Mouse (Mus musculus): ENCODE measurements around the gene Rnf126. TPM values are rescaled to one million over a fixed set of nuclear protein-coding genes. Genes with fewer than 3 reads are reported as not detected.

Gene Rnf126
- 49.6 and 61.5 TPM in 2 replicates for polyA plus RNA-seq (2011; ENCODE audit: insufficient read depth, insufficient read length, low read depth, missing spikeins)

DNA sequence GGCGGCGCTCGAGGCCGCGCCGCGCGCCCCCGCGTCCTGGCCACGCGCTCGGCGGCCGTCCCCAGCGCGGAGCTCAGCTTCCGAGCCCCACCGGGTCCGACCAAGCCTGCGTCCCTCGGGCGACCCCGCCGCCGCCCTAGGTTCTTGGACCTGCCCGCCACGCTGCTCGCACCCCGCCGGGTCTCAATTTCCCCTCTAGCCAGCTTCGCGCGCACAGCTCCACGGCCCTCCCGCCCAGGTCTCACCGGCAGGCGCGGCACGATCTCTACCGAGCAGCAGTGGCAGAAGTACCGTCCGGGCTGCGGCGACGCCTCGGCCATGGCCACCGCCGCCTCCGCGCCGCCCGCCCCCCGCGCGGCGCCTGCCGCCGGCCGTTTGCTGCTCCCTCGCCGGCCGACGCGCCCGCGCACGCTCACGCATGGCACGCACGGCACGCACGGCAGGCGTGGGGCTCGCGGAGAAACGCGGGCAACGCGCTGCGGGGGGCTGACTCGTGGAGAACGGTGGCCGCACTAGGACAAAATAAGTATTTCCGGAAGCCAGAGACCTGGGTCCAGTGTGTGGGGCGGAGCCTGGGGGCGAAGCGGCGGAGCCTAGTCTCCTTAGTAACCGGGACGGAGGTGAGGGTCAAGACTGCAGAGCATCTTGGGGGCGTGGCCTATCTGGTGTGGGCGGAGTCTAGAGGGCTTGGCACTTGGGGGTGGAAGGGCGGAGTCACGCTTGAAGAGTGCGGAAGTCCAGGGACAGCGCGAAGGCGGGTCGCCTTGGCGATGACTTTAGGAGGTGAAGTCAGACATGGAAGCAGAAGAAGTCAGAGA lies at the start of gene Rnf126:
Rnf126 (minus strand) TSS at position 445 of the 818 bp plus-strand sequence.
- peak within 1 kb of the TSS; percentile 89 for H3K9ac ChIP-seq (ENCODE audit: low read depth, poor library complexity, severe bottlenecking)
- peak within 1 kb of the TSS; percentile 85 for H3K4me3 ChIP-seq (ENCODE audit: low read depth, low read length)
- H3K4me1 ChIP-seq (ENCODE audit: control insufficient read depth, insufficient read depth, low read length) = peaks cover 3% of the 10 kb centered on the region
- H3K36me3 ChIP-seq (ENCODE audit: control insufficient read depth, insufficient read depth, low read length, poor library complexity, severe bottlenecking) = peaks cover 3% of the 10 kb centered on the region; the same call in 1 of the 2 replicates
- H3K27ac ChIP-seq (ENCODE audit: insufficient read depth, low read length) = peak within 1 kb of the TSS; percentile 28; the same call in 1 of the 2 replicates
- no peaks in the 10 kb centered on the region for H3K9me3 ChIP-seq (replicated peaks; ENCODE audit: control insufficient read depth, insufficient read depth, low read length, poor library complexity, severe bottlenecking)
- TF ChIP-seq CTCF (IDR thresholded peaks at IDR 0.05; ENCODE audit: low read depth, low read length) (no peak), POLR2A (IDR thresholded peaks at IDR 0.05; ENCODE audit: insufficient read depth, low read length) (no peak), EP300 (IDR thresholded peaks at IDR 0.05; ENCODE audit: insufficient read depth, low read depth, low read length) (0 out of 2 replicates have a peak, but pooled peaks have one; percentile 48)
- no peaks in the 10 kb centered on the region for H3K27me3 ChIP-seq (ENCODE audit: control insufficient read depth, insufficient read depth, low read length, poor library complexity, severe bottlenecking)

- no peak overlapping the region for H3K9ac ChIP-seq (ENCODE audit: low read depth, poor library complexity, severe bottlenecking)
- no peak overlapping the region for H3K27ac ChIP-seq (ENCODE audit: insufficient read depth, low read length)
- H3K9me3 ChIP-seq (replicated peaks; ENCODE audit: control insufficient read depth, insufficient read depth, low read length, poor library complexity, severe bottlenecking) = no peaks in the 10 kb centered on the region
- H3K4me1 ChIP-seq (ENCODE audit: control insufficient read depth, insufficient read depth, low read length) = peaks cover 14% of the 10 kb centered on the region
- no peaks in the 10 kb centered on the region for H3K36me3 ChIP-seq (ENCODE audit: control insufficient read depth, insufficient read depth, low read length, poor library complexity, severe bottlenecking)
- no peak overlapping the region for H3K4me3 ChIP-seq (ENCODE audit: low read depth, low read length)
- H3K27me3 ChIP-seq (ENCODE audit: control insufficient read depth, insufficient read depth, low read length, poor library complexity, severe bottlenecking) = no peaks in the 10 kb centered on the region
- TF ChIP-seq POLR2A (IDR thresholded peaks at IDR 0.05; ENCODE audit: insufficient read depth, low read length) (no peak), CTCF (IDR thresholded peaks at IDR 0.05; ENCODE audit: low read depth, low read length) (no peak), EP300 (IDR thresholded peaks at IDR 0.05; ENCODE audit: insufficient read depth, low read depth, low read length) (no peak)
Measured at GRCm38 (mm10) chr10:79815671-79816494, 49.1 kb upstream of the Rnf126 start.

DNA sequence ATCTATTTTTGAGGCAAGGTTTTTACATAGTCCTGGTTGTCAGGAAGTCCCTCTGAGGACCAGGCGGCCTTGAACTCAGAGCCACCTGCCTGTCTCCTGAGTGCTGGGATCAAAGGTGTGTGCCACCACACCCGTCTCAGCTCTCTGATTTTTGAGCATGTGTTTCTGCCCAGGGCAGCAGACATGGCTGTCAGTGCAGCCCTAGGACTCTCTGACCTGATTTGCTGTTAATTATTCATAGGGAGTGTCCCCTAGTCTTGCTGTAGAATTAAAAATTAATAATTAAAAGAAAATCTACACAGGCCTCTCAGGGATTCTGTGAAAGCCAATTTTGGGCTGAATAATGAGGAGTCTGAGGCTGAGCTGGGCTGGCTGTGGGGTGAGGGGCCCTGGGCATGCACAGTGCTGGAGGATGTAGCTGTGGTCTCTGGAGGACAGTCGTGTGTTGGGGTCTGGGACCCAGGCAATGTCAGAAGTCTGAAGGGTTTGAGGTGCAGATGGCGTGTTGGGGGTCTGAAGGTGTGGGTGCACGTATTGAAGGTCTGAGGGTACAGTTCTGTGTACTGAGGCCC lies 47.6 kb upstream of the Rnf126 start:
- Histone ChIP-seq H3K4me3 (ENCODE audit: low read depth, low read length) (no peak overlapping the region), H3K27me3 (ENCODE audit: control insufficient read depth, insufficient read depth, low read length, poor library complexity, severe bottlenecking) (no peaks in the 10 kb centered on the region), H3K9me3 (replicated peaks; ENCODE audit: control insufficient read depth, insufficient read depth, low read length, poor library complexity, severe bottlenecking) (no peaks in the 10 kb centered on the region), H3K4me1 (ENCODE audit: control insufficient read depth, insufficient read depth, low read length) (peaks cover 5% of the 10 kb centered on the region), H3K9ac (ENCODE audit: low read depth, poor library complexity, severe bottlenecking) (no peak overlapping the region), H3K36me3 (ENCODE audit: control insufficient read depth, insufficient read depth, low read length, poor library complexity, severe bottlenecking) (no peaks in the 10 kb centered on the region), H3K27ac (ENCODE audit: insufficient read depth, low read length) (no peak overlapping the region)
- no peak for TF ChIP-seq POLR2A (IDR thresholded peaks at IDR 0.05; ENCODE audit: insufficient read depth, low read length)
- TF ChIP-seq EP300 (IDR thresholded peaks at IDR 0.05; ENCODE audit: insufficient read depth, low read depth, low read length) = no peak
- no peak for TF ChIP-seq CTCF (IDR thresholded peaks at IDR 0.05; ENCODE audit: low read depth, low read length)

DNA sequence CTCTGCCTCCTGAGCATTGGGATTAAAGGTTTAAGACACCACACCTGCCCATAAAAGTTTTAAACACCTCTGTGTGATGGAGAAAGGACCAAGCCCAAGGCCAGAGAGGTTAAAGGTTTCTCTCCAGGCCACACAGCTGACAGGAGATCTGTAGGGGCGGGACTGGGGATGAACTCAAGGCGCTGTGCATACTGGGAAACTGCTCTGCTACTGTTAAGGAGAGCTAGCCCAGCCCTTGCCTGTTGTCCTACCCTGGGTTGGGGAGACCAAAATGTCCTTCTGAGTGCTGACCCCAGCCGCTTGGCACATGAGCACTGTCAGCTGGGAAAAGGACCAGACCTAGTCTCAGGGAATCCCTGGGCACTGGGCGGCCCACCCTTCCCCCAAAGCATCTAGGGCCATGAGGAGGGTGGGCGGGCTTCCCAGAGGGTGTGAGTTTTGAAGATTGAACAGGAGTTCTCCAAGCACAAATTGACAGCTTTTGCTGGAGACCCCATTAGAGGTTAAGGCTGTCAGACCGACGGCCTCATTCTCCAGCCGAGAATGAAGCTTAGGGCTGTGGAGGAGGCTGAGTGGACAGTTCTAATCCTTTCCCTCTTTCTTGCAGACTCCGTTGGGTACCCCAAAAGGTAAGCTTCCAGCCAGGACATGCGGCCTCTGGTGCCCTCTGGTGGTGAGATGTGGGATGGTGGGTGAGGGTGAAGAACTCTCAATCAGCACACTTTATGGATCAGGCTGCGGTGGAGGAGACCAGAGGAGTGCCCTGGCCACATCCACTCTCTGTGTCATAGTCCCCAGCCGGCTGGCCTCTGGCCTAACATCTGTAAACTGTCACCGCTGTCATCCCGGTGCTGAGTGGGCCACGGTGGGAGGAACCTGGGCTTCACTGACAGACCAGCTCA lies 45.2 kb upstream of the Rnf126 start:
- H3K4me1 ChIP-seq (ENCODE audit: control insufficient read depth, insufficient read depth, low read length) = no peaks in the 10 kb centered on the region
- H3K4me3 ChIP-seq (ENCODE audit: low read depth, low read length) = no peak overlapping the region
- TF ChIP-seq POLR2A (IDR thresholded peaks at IDR 0.05; ENCODE audit: insufficient read depth, low read length) = no peak
- peak; percentile 44; the same call in 1 of the 2 replicates for TF ChIP-seq EP300 (IDR thresholded peaks at IDR 0.05; ENCODE audit: insufficient read depth, low read depth, low read length)
- peak; percentile 97 for TF ChIP-seq CTCF (IDR thresholded peaks at IDR 0.05; ENCODE audit: low read depth, low read length)
- H3K9me3 ChIP-seq (replicated peaks; ENCODE audit: control insufficient read depth, insufficient read depth, low read length, poor library complexity, severe bottlenecking) = no peaks in the 10 kb centered on the region
- no peaks in the 10 kb centered on the region for H3K27me3 ChIP-seq (ENCODE audit: control insufficient read depth, insufficient read depth, low read length, poor library complexity, severe bottlenecking)
- no peaks in the 10 kb centered on the region for H3K36me3 ChIP-seq (ENCODE audit: control insufficient read depth, insufficient read depth, low read length, poor library complexity, severe bottlenecking)
- no peak overlapping the region for H3K27ac ChIP-seq (ENCODE audit: insufficient read depth, low read length)
- H3K9ac ChIP-seq (ENCODE audit: low read depth, poor library complexity, severe bottlenecking) = no peak overlapping the region

- no peak overlapping the region for H3K27ac ChIP-seq (ENCODE audit: insufficient read depth, low read length)
- no peaks in the 10 kb centered on the region for H3K4me1 ChIP-seq (ENCODE audit: control insufficient read depth, insufficient read depth, low read length)
- H3K9ac ChIP-seq (ENCODE audit: low read depth, poor library complexity, severe bottlenecking) = no peak overlapping the region
- H3K36me3 ChIP-seq (ENCODE audit: control insufficient read depth, insufficient read depth, low read length, poor library complexity, severe bottlenecking) = no peaks in the 10 kb centered on the region
- H3K27me3 ChIP-seq (ENCODE audit: control insufficient read depth, insufficient read depth, low read length, poor library complexity, severe bottlenecking) = no peaks in the 10 kb centered on the region
- no peak overlapping the region for H3K4me3 ChIP-seq (ENCODE audit: low read depth, low read length)
- TF ChIP-seq CTCF (IDR thresholded peaks at IDR 0.05; ENCODE audit: low read depth, low read length) (no peak), EP300 (IDR thresholded peaks at IDR 0.05; ENCODE audit: insufficient read depth, low read depth, low read length) (no peak), POLR2A (IDR thresholded peaks at IDR 0.05; ENCODE audit: insufficient read depth, low read length) (no peak)
- no peaks in the 10 kb centered on the region for H3K9me3 ChIP-seq (replicated peaks; ENCODE audit: control insufficient read depth, insufficient read depth, low read length, poor library complexity, severe bottlenecking)
Measured at GRCm38 (mm10) chr10:79808728-79809127, 42.0 kb upstream of the Rnf126 start.
